Mouse (Mus musculus) hindbrain, embryonic 13.5 days (tissue): ENCODE data around the gene Fto. TPM values are rescaled to one million over a fixed set of nuclear protein-coding genes. Genes with fewer than 3 reads are reported as not detected.

Experiments
- ATAC-seq: fragments of 200-750 bp; cut with Nextera tagmentation; 2 replicates; pipeline ENCODE4 v1.8.0; 2017; ENCODE audit warnings: moderate TSS enrichment; ENCODE audit not compliant: low FRiP score
- H3K27ac ChIP-seq: fragments of 300-500 bp; sonication (generic); 2 replicates; pipeline ENCODE4 v1.5.1; 2015; ENCODE audit warnings: inconsistent platforms, mild to moderate bottlenecking, moderate library complexity
- H3K27me3 ChIP-seq: fragments of 300-500 bp; sonication (generic); 2 replicates; pipeline ENCODE4 v1.6.1; 2015; ENCODE audit warnings: mild to moderate bottlenecking, inconsistent platforms
- H3K36me3 ChIP-seq: fragments of 300-500 bp; sonication (generic); 2 replicates; pipeline ENCODE4 v1.6.1; 2015; ENCODE audit warnings: mild to moderate bottlenecking, inconsistent platforms
- H3K4me1 ChIP-seq: fragments of 300-500 bp; sonication (generic); replicated peaks from 2 replicates; pipeline ENCODE4 v1.6.1; 2015; ENCODE audit warnings: inconsistent platforms
- H3K4me2 ChIP-seq: fragments of 300-500 bp; sonication (generic); 2 replicates; pipeline ENCODE4 v1.6.1; 2015; ENCODE audit warnings: inconsistent platforms, mild to moderate bottlenecking, moderate library complexity
- H3K4me3 ChIP-seq: fragments of 300-500 bp; sonication (generic); 2 replicates; pipeline ENCODE4 v1.5.1; 2015; ENCODE audit warnings: mild to moderate bottlenecking, inconsistent platforms
- H3K9ac ChIP-seq: fragments of 300-500 bp; sonication (generic); 2 replicates; pipeline ENCODE4 v1.6.1; 2015; ENCODE audit warnings: mild to moderate bottlenecking, inconsistent platforms
- H3K9me3 ChIP-seq: fragments of 300-500 bp; sonication (generic); 2 replicates; pipeline ENCODE4 v1.6.1; 2016; ENCODE audit warnings: inconsistent platforms
- WGBS: fragments of 180-500 bp; shearing (Covaris S2); methylation state at CpG from one replicate; pipeline ENCODE4 v1.1.7; 2015; 5-methylcytosine and 5-hydroxymethylcytosine counted together
- polyA plus RNA-seq: library from polyadenylated mRNA; unstranded; fragments of >200 nt; fragmentation: Nextera tagmentation; extraction: Ambion mirVana; gene quantifications from 2 replicates; pipeline ENCODE4 v1.2.1, GENCODE M21; 2015

The Fto gene
- polyA plus RNA-seq, 1 experiment from 2014 or later: 126 TPM

DNA sequence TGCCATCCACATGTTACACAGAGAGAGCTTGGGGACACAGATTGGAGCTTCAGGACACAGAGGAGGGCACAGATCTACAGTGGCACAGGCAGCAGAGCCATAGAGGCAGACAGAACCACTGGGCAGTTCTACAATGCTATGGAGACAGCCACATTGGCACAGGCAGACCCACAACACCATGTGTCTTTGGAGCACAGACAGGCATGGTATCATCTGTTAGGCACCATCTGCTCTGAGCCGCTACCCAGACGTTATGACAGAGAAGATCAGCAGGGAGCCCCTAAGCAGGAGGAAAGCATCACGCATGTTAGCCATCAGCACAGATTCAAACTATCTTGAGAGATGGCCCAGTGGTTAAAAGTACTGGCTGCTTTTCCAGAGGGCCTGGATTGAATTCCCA lies 363.6 kb downstream of the Fto start:
- Histone ChIP-seq H3K27me3 (peaks cover 48% of the 10 kb centered on the region), H3K4me1 (peaks cover 24% of the 10 kb centered on the region), H3K27ac (no peak overlapping the region), H3K9ac (no peak overlapping the region), H3K4me2 (no peak overlapping the region), H3K36me3 (no peaks in the 10 kb centered on the region), H3K9me3 (no peaks in the 10 kb centered on the region), H3K4me3 (no peak overlapping the region)
- WGBS: 51% methylated on average over 3 of the region's 3 CpGs
- peak; percentile 46; the same call in 1 of the 2 replicates for ATAC-seq

DNA sequence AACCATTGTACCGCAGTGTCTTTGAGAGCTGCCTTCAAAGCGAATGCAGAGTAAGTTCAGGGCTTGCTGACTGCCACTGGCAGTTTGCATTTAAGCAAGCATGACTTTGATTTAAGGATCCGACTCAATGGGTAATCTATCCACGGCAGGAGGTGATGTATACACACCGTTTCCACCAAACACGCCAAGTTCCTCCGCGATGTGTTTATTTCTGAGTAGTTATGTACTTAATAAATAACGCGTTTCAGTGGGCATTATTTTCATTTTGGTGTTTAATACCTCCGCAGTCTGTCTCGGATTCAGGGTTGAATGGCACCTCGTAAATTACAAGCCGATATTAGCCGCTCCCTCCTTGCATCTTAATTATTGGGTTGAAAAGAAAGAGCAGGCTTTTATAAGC lies 366.1 kb downstream of the Fto start:
- H3K27ac ChIP-seq: no peak overlapping the region
- WGBS: 35% methylated on average over 15 of the region's 15 CpGs
- no peak for ATAC-seq
- peaks cover 19% of the 10 kb centered on the region for H3K4me1 ChIP-seq
- no peak overlapping the region for H3K4me3 ChIP-seq
- H3K27me3 ChIP-seq: peaks cover 58% of the 10 kb centered on the region
- H3K36me3 ChIP-seq: no peaks in the 10 kb centered on the region
- peak overlapping the region; percentile 19; the same call in 1 of the 2 replicates for H3K9ac ChIP-seq
- H3K9me3 ChIP-seq: no peaks in the 10 kb centered on the region
- H3K4me2 ChIP-seq: no peak overlapping the region

DNA sequence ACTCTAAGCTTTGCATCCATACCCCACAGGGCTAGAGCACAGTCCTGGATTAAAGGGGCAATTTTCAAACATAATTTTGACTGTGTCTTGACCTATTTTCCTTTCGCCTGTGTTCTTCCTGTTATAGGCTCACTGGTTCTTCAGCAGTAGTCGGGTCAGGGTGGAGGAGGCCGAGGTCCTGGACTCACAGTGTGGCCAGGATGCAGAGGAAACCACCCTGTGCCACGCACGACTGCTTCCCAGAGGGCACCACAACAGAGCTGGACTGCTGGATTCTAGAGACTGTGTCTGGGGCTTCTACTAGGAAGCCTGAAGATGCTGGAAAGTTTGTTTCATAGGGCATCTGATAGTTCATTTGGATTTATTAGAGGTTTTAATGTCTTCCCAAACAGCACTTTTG lies 366.8 kb downstream of the Fto start:
- Histone ChIP-seq H3K9me3 (no peaks in the 10 kb centered on the region), H3K27me3 (peaks cover 63% of the 10 kb centered on the region), H3K4me1 (peaks cover 25% of the 10 kb centered on the region), H3K4me3 (no peak overlapping the region), H3K4me2 (no peak overlapping the region), H3K36me3 (no peaks in the 10 kb centered on the region), H3K27ac (no peak overlapping the region), H3K9ac (no peak overlapping the region)
- WGBS: 75% methylated on average over 5 of the region's 5 CpGs
- no peak for ATAC-seq

DNA sequence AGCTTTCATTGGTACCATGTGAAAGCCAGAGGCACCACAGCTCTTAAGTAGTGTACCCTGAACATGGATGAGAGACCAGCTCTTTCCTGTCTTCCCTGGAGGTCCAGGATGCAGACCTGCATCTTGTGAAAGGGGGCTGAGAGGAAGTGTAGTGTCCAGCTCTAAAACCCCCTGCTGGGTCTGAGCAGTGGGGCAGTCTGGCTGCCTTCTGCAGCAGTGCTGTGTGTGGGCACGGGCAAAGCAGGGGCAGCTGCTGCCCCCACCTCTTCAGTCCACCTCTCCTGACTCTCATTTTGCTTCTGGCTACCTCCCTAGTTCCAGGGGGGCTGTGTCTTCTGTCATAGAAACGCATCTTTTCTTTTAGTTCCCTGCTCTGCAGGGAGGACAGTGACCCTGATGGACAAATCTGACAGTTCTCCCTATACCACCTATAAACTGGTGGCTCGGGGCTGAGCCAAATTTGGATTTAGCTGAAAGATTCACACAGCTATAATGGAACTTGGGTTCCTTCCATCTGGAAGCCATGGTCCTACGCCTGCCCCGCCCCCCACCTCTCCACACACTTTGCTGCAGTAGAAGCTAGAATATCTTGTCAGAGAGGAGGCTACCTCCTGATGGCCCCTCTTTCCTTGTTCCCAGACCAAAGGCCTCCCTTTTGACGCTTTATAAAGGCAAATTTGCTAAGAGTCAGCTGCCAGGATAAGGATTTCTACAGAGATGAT lies 371.4 kb downstream of the Fto start:
- H3K4me1 ChIP-seq: peaks cover 16% of the 10 kb centered on the region; the same call in 1 of the 2 replicates
- no peak for ATAC-seq

DNA sequence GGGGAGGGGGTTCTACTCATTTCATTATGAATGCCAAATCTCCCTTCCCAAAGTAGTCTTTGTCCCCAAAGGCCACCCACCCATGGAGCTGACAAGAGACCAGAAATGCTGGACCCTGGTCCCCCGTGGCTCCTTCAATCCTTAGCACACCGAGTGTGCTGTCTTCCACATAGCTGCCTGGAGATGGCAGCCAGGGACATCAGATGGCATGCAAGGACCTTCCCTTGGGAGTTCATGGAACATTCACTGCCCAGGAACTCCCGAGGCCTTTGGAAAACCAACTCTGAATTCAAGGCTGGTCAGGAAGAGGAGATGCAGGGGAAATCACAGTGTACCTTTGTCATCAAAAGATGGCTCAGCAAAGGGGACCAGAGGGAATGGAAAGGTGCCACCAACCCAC lies 372.1 kb downstream of the Fto start:
- H3K4me2 ChIP-seq: no peak overlapping the region
- H3K4me3 ChIP-seq: no peak overlapping the region
- ATAC-seq: no peak
- H3K27me3 ChIP-seq: peaks cover 54% of the 10 kb centered on the region
- no peaks in the 10 kb centered on the region for H3K9me3 ChIP-seq
- peaks cover 12% of the 10 kb centered on the region; the same call in 1 of the 2 replicates for H3K4me1 ChIP-seq
- 15% methylated on average over 3 of the region's 3 CpGs for WGBS
- H3K9ac ChIP-seq: no peak overlapping the region
- H3K36me3 ChIP-seq: no peaks in the 10 kb centered on the region
- H3K27ac ChIP-seq: no peak overlapping the region

More for the DNA sequence above, 371.4 kb downstream of the Fto start:
- Histone ChIP-seq H3K27me3 (peaks cover 59% of the 10 kb centered on the region), H3K4me2 (no peak overlapping the region), H3K9me3 (no peaks in the 10 kb centered on the region), H3K36me3 (no peaks in the 10 kb centered on the region), H3K4me3 (no peak overlapping the region), H3K9ac (no peak overlapping the region), H3K27ac (no peak overlapping the region)
- WGBS: 65% methylated on average over 6 of the region's 6 CpGs

DNA sequence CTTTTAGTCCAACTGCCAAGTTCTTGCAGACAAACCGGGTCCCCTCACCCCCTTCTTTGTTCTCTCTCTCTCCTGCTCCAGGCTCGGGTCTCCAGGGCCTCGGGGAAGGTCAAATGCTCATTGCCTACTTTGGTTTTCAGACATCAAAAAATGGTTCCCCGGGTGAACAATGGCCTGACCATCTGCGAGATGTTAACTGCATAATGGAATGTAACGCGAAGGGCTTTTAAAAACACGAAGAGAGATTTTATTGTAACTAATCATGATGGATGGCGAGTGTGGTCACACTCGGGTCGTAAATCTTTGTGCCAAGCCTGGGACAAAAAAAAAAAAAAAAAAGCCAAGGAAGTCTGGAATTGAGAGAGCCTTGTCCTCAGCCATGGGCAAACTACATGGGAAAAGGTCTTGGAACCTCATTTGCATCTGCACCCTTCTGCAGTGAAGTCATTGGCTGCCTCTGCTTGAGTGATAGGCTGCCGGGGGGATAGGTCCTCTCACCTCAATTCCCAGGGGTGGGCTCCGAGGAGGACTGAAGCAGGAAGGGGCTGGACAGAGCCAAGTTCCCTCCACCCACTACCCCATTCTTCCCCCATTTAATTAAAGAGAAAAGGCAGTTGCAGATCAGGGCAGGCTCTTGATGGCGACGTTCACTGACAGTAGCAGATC lies 378.9 kb downstream of the Fto start:
- Histone ChIP-seq H3K4me3 (no peak overlapping the region), H3K36me3 (no peaks in the 10 kb centered on the region), H3K4me1 (peaks cover 9% of the 10 kb centered on the region), H3K27me3 (peaks cover 12% of the 10 kb centered on the region), H3K4me2 (no peak overlapping the region), H3K27ac (no peak overlapping the region), H3K9me3 (no peaks in the 10 kb centered on the region), H3K9ac (no peak overlapping the region)
- 14% methylated on average over 15 of the region's 15 CpGs for WGBS
- ATAC-seq: no peak

DNA sequence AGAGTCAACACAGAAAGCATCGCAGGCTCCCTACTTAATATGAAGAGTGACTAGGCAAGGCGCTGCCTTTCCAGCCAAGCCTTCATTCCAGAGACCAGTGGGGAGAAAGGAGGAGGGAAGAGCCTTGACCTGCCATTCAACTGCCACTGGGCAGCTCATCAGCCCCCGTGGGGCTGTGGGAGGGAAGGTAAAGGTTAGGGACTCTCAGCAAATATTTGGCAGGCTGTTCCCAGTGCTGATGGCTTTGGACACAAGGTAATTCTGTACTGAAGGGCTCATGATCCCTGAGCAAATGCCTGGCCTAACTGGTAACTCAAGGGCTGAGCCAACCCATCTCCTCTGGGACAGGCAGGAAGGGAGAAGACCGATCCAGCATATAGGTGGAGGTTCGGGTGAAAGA lies 393.2 kb downstream of the Fto start:
- ATAC-seq: no peak
- no peak overlapping the region for H3K27ac ChIP-seq
- H3K9me3 ChIP-seq: no peaks in the 10 kb centered on the region
- no peak overlapping the region for H3K4me3 ChIP-seq
- 75% methylated on average over 5 of the region's 5 CpGs for WGBS
- H3K4me1 ChIP-seq: peaks cover 30% of the 10 kb centered on the region
- H3K36me3 ChIP-seq: no peaks in the 10 kb centered on the region
- H3K4me2 ChIP-seq: no peak overlapping the region
- H3K9ac ChIP-seq: no peak overlapping the region
- peaks cover 12% of the 10 kb centered on the region; the same call in 1 of the 2 replicates for H3K27me3 ChIP-seq

DNA sequence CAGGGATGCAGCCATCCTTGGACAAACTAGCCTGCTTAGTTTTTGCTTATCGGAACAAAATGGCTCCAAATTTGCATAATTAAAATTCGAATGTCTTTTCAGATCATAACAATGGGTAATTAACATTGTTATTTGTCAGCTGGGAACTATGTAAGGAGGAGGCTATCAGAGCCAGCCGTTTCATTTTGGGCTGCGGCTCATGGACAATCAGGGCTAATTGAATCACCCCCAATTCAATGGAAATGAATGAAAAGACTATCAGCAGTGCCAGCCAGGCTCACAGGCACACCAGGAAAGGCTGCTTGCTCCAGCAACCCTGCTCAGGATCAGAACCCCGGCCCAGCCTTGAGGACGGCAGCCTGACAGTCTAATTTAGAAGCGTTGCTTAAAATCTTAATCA lies 395.3 kb downstream of the Fto start:
- Histone ChIP-seq H3K9ac (no peak overlapping the region), H3K4me1 (peaks cover 51% of the 10 kb centered on the region), H3K27ac (no peak overlapping the region), H3K27me3 (peaks cover 5% of the 10 kb centered on the region; the same call in 1 of the 2 replicates), H3K36me3 (no peaks in the 10 kb centered on the region), H3K4me3 (no peak overlapping the region), H3K9me3 (no peaks in the 10 kb centered on the region), H3K4me2 (no peak overlapping the region)
- no peak for ATAC-seq
- 32% methylated on average over 7 of the region's 7 CpGs for WGBS

DNA sequence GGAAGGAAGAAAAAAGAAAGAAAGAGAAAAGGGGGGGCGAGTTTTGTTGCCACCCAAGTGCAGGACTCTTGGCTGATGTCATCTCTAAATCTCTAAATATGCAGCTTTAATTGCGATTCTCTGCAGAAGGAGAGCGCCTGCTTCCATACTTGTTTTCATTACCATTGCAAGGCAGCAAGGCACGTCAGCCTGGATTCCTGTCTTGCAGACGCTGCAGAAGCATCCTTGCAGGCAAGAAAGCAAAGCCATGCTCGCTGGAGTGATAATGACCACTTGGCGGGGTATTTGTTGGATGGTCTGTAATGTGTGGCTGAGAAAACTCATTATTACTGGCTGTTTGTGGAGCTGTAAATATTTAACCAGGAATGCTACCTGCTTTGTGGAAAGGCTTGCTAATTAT lies 396.4 kb downstream of the Fto start:
- Histone ChIP-seq H3K9ac (no peak overlapping the region), H3K27me3 (peaks cover 6% of the 10 kb centered on the region; the same call in 1 of the 2 replicates), H3K36me3 (no peaks in the 10 kb centered on the region), H3K4me1 (peaks cover 60% of the 10 kb centered on the region), H3K27ac (peak overlapping the region; percentile 50; the same call in 1 of the 2 replicates), H3K9me3 (no peaks in the 10 kb centered on the region), H3K4me2 (no peak overlapping the region), H3K4me3 (no peak overlapping the region)
- WGBS: 27% methylated on average over 7 of the region's 7 CpGs
- ATAC-seq: no peak

DNA sequence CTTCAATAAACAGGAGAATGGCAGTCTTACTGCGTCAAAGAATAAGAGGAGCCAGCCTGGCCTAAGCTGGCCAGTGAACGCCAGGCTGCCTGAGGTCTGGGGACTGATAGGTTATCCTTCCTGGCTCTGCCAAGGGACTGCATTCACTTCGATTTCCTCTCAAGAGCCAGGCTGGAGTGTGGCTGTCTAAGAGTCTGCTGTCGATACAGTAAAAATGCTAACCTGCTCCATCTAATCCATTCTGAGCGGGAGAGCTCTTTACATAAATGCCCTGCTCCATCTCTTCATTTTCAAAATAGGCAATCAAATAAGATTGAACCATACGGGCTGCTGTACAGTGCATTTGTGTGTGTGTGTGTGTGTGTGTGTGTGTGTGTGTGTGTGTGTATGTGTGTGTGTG lies 397.9 kb downstream of the Fto start:
- H3K9ac ChIP-seq: no peak overlapping the region
- no peak overlapping the region for H3K4me3 ChIP-seq
- peaks cover 73% of the 10 kb centered on the region for H3K4me1 ChIP-seq
- peaks cover 7% of the 10 kb centered on the region; the same call in 1 of the 2 replicates for H3K27me3 ChIP-seq
- 40% methylated on average over 6 of the region's 6 CpGs for WGBS
- H3K36me3 ChIP-seq: no peaks in the 10 kb centered on the region
- no peaks in the 10 kb centered on the region for H3K9me3 ChIP-seq
- H3K27ac ChIP-seq: peak overlapping the region; percentile 66; the same call in 1 of the 2 replicates
- no peak overlapping the region for H3K4me2 ChIP-seq
- no peak for ATAC-seq

DNA sequence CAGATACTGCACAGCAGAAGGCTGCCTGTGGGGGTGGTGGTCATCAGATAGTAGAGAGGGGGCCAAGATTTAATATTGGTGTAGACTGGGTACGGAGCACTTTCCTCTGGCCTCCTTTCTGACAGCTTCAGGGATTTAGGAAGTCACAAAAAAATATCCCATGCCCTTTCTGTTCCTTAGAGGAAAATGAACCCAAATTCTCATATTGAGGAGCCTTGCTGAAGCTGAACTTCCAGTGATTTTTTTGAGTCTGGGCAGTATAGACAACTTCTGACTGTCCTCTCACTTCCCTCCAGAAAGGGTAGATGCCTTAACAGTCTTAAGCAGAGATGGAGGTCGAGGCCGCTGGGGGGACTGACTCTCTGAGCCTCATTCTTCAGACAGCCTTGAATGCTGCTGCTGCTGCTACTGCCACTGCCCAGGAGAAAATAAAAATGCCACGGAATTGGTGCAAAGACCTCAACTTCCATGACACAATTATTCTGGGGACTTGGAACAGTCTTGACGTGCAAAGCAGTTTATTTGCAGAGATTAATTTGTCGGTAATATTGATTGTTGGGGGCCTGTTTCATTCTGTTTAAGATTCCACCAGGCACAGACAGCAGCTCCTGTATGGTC lies 398.8 kb downstream of the Fto start:
- Histone ChIP-seq H3K27ac (peak overlapping the region; percentile 48; the same call in 1 of the 2 replicates), H3K9ac (no peak overlapping the region; the same call in 1 of the 2 replicates), H3K27me3 (peaks cover 11% of the 10 kb centered on the region), H3K4me1 (peaks cover 74% of the 10 kb centered on the region), H3K9me3 (no peaks in the 10 kb centered on the region), H3K36me3 (no peaks in the 10 kb centered on the region), H3K4me2 (no peak overlapping the region; the same call in 1 of the 2 replicates), H3K4me3 (no peak overlapping the region)
- 17% methylated on average over 6 of the region's 6 CpGs for WGBS
- no peak for ATAC-seq
